ENCODE assay signal across 16 mouse cellular contexts in the genomic region with DNA sequence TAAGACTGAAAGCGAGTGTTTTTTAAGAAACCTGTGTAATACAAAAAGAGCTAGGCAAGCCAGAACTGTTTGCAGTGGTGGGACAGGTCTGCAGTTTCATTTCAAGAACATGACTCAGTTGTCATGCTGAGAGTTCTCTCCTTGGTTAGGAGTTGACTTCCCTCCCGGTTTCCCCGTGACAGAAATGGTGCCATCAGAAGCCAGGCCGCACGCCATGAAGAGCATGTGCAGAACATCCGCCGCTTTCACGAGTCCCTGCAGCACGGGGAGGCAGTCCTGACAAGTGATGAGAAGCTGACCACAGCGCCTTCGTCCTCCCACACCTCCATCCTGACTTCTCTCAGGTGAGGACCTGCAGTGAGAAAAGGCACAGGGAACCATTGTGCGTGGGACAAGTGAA. TPM values are rescaled to one million over a fixed set of nuclear protein-coding genes. Genes with fewer than 3 reads are reported as not detected.
"Had no signal": no experiment of that assay in that cellular context is flagged by ENCODE, and none has a peak within 500 bp of the region (broad histone marks: within the 10 kb centered on the region; RNA-seq: fewer than 3 reads in every experiment).

No protein-coding gene starts in this region.

- ATAC-seq: intestine, embryonic 16.5 days had no signal

- H3K4me1 ChIP-seq: kidney, embryonic 15.5 days; limb, embryonic 13.5 days; midbrain, embryonic 12.5 days; neural tube, embryonic 12.5 days had no signal

- DNase-seq: kidney, adult 2 months; kidney, postnatal 14 days; left cerebral cortex, postnatal 4 days; lung, adult 18-20 months; lung, postnatal 4 days; right cerebral cortex, postnatal 4 days; thymus, adult 18-20 months; thymus, postnatal 14 days had no signal

- H3K4me3 ChIP-seq: kidney, embryonic 15.5 days; limb, embryonic 13.5 days; midbrain, embryonic 12.5 days; neural tube, embryonic 12.5 days had no signal

- H3K27ac ChIP-seq: kidney, embryonic 15.5 days; limb, embryonic 13.5 days; liver, embryonic 14.5 days; midbrain, embryonic 12.5 days; neural tube, embryonic 12.5 days; stomach, postnatal 0 days had no signal

- H3K27me3 ChIP-seq: kidney, embryonic 15.5 days; limb, embryonic 13.5 days; midbrain, embryonic 12.5 days; neural tube, embryonic 12.5 days had no signal

RNA-seq across cellular contexts. Expression of a gene that starts 24.3 kb away (rescaled TPM):
- polyA plus RNA-seq: intestine, embryonic 16.5 days; liver, adult 2 months; midbrain, embryonic 12.5 days; neural tube, embryonic 12.5 days had no signal
